Mouse (Mus musculus) erythroblast, adult 5-6 weeks (primary cell): Measurements from ENCODE around the gene Gm20388. TPM values are rescaled to one million over a fixed set of nuclear protein-coding genes. Genes with fewer than 3 reads are reported as not detected.
A peak's percentile ranks its signal among the peaks of the same experiment; 100 is the strongest.

ENCODE experiments used
- ATAC-seq: replicated peaks from 2 replicates; pipeline ENCODE4 v1.8.0; 2016; ENCODE audit warnings: moderate number of reproducible peaks, mild to moderate bottlenecking, moderate TSS enrichment, inconsistent platforms; ENCODE audit not compliant: poor library complexity, low FRiP score, severe bottlenecking
- total RNA-seq, 2 experiments: library from RNA; stranded (forward) in 1 of 2; stranded (reverse) in 1 of 2; fragments of 150-400 nt in 1 of 2; fragments of 200-764, 138-1000 nt in 1 of 2; gene quantifications; 2 replicates each; pipeline versions ENCODE4 v1.2.3 to v1.2.4; 2015 to 2017; ENCODE audit warnings: low replicate concordance in 2 of 2

Gene Gm20388
- total RNA-seq, 2 experiments from 2014 or later = 2.9 to 7.8 TPM

DNA sequence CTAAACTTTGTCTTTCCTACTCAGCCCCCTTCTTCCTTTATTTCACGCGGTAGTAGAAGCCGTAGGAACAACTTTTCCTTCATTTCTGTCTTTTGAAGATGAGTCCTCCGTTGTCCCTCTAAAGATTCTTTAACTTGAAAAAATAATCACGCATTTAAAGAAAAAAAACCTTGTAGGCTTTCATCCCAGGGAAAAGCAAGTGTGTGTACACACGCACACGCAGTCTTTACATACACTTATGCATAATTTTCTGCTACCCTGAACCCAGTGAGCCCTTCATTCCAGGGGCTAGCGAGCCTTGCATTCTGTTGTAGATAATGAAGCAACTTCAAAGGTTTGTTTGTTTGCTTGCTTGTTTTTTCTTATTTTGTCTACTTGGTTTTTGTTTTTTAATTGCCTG, 1177.6 kb downstream of the Gm20388 start:
- no peak for ATAC-seq

- no peak for ATAC-seq
These were observed 1178.4 kb downstream of the Gm20388 start for GRCm38 (mm10) chr8:121088871-121089630.

DNA sequence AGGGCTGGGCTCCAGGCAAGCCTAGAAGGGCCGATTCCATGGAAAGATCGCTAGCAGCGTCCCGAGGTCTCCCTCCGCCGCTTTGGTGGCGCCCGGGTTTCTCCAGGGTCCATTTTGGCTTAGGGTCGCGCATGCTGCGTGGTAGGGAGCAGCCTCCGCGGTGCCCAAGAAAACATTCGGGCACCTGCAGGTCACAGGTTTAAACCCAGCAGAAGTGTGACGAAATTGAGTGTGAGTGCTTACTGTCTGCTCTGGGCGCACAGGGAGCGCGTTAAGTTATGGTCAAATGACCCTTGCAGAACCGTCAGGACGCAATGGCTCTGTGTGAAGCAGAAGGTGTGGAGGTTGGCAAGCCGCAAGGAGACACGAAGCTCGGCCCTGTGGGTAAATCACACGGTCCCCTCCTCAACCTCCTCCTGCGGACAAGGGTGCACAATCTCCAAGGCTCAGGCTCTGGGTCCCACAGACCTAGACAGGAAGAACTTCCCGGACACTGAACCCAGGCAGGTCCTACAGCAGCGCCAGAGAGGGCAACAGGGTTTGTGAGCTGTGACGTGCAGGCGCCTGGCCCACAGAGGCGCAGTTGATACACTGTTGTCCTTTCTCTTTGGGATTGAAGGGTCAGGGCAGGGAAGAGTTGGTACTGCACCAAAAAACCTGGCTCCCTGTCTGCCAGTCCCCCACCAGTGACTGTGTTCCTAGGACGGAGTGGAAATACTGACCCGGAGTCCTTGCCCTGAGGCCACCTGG, 1179.2 kb downstream of the Gm20388 start:
- 0 out of 2 replicates have a peak, but pooled peaks have one; percentile 50 for ATAC-seq

DNA sequence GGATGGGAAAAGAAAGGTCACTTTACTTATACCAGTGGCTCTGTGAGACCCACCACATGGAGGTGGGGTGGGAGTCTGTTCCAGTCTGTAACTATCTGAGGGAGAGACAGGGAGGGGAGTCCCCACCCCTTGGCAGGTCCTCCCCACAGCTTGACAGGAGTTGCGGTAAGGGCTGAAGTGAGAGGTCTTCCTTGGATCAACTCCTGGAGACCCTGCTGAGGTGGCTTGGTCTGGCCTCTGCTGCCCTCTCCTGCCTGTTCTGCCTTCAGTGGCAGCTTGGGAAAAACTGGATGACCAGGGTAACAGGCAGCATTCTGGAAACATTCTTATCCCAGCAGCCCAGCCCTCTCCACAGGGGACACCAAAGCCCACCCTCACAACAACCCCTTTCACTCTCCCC, 1180.1 kb downstream of the Gm20388 start:
- ATAC-seq = no peak

DNA sequence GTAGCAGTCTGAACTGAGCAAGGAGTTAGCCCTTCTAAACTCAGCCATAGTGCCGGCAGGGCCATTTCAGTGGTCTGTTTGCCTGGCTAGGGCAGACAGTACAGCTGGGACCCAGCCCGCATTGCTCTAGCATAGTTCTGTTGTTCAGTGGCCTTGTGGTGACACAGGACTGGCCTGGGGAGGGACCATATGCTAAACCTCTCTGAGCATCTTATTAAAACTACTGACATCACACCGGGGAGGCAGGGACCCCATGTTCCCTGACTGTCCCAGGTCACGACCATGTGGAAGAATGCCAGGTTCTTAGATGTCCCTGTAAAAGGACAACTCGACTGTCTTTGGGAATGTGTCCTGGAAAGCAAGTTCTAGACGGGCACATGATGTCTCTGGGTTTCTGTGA, 1181.5 kb downstream of the Gm20388 start:
- ATAC-seq = no peak

GRCm38 (mm10) chr8:121092627-121093026, 1182.0 kb downstream of the Gm20388 start:
- ATAC-seq = 0 out of 2 replicates have a peak, but pooled peaks have one; percentile 44

DNA sequence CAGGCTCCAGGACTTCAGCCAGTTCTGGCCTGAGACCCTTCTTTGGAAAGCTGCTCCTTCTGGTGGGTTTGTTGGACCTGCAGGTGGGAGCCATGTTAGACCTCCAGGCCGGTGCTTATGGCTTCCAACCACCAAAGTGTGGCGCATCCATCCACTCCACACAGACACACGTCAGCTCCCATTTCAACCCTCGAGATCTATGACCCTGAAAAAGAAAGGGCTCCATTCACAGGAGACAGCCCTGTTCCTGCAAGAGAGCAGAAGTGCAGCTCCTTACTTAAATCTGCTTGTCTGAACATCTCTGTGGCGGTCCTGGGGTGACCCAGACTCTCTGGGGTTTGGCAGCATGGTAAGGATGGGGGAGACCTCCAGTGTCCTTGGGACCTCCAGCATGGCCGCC, 1182.9 kb downstream of the Gm20388 start:
- no peak for ATAC-seq

DNA sequence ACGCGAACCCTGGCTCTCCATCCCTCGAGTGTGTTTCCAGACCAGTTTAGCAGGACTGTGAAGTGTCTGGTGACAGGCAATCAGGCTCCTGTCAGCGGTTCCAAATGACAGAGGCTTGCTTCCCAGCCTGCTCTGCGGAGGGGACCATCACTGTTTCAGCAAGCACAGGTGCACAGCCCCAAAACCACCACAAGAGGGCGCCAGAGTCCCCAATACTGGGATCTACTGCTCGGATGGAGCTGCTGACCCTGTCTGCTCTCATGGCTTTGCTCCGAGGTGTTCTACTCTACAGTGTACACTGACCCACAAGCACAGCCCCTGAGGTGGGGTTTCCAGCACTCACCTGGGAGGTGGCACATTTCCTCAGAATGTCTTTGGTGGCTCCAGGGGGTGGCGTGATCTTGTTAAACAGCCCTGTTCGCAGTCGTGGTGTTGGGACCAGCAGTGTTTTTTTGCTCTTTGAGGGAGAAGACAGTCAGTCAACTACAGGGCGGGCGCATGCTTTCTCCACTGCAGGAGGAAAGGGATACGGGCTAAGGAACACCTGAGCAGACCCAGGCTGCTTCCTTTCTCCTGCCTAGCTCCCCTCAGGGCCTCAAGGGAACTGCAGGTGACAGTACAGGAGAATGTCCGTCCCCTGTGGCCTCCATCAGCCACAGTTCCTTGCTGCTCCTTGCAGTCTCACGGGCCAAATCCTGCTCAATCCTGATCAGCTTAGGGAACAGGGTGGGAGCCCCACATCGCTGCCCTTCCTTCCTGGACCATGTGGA, 1193.6 kb downstream of the Gm20388 start:
- ATAC-seq = peak; percentile 62

DNA sequence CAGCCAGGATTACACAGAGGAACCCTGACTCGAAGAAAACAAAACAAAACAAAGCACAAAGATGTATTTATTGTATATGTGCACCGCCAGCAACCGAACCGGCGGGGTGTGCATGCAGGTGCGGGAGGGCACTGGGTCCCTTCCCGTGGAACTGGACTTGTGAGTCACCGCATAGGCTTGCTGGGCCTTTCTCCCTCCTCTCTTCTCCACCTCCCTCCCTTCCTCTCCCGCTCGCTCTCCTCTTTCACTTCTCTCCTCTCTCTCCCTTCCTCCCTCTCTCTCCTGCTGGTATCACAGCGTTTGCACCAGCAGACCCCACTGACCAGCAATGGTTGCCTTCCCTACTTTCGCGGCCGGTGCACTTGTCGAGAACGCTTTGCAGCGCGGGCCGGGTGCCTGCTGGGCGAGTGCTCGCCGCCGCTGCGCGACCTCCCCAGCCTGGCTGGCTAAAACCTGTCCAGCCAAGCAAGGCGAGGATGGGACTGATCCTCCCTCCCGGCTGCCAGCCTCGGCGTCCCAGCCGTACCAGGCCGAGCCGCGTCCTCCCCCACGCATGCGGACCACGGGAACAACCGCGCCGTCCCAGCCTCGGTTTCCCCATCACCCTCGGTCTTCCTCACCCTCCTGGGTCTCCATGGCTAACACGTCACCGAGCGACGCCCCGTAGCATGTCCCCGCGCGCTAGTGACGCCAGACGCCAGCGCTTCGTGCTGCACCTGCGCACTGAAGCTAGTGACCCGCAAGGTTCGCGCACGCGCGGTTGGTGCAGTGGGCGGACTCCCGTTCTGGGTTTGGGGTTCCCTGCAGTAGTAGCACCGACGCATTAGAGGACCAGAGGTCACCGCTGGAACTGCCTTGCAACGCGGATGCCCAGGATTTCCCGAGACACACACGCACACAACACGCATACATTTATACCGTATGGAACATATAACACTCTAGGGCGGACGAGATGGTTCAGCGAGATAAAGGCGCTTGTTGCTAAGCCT, 1197.3 kb downstream of the Gm20388 start, which contains the start of gene Mthfsd:
Gene Mthfsd, minus strand, starts transcription at position 725 of the 989 bp plus-strand sequence.
- ATAC-seq = peak; percentile 93

DNA sequence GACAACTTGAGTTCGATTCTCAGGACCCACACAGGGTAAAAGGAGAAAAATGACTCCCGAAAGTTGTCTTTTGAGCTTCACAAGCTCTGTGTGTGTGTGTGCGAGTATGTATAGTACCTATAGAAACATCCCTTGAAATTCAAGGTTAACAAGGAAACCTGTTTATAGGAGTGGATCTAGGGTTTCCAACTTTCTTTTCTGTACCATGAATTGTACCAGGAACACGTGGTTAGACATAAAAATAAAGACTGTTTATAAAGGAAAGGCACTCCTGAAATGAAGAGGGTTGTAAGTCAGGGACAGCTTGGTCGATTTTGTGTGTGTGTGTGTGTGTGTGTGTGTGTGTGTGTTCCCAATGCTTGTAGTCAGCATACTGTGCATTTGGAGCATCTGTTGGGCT, 1198.0 kb downstream of the Gm20388 start:
- no peak for ATAC-seq

GRCm38 (mm10) chr8:121111145-121111907, 1200.7 kb downstream of the Gm20388 start:
- ATAC-seq = no peak

GRCm38 (mm10) chr8:121113261-121113660, 1202.6 kb downstream of the Gm20388 start:
- peak; percentile 92 for ATAC-seq

- no peak for ATAC-seq
These were observed 1204.5 kb downstream of the Gm20388 start for GRCm38 (mm10) chr8:121115136-121115535.

GRCm38 (mm10) chr8:121115948-121116347, 1205.3 kb downstream of the Gm20388 start, which contains the start of gene Foxc2:
Gene Foxc2, plus strand, starts transcription at chr8:121116171.
- no peak for ATAC-seq

- no peak for ATAC-seq
These were observed 1206.0 kb downstream of the Gm20388 start for GRCm38 (mm10) chr8:121116591-121117185.

DNA sequence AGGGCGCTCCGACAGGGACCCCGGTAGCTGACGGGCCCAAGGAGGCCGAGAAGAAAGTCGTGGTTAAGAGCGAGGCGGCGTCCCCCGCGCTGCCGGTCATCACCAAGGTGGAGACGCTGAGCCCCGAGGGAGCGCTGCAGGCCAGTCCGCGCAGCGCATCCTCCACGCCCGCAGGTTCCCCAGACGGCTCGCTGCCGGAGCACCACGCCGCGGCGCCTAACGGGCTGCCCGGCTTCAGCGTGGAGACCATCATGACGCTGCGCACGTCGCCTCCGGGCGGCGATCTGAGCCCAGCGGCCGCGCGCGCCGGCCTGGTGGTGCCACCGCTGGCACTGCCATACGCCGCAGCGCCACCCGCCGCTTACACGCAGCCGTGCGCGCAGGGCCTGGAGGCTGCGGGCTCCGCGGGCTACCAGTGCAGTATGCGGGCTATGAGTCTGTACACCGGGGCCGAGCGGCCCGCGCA, 1206.6 kb downstream of the Gm20388 start:
- no peak for ATAC-seq

DNA sequence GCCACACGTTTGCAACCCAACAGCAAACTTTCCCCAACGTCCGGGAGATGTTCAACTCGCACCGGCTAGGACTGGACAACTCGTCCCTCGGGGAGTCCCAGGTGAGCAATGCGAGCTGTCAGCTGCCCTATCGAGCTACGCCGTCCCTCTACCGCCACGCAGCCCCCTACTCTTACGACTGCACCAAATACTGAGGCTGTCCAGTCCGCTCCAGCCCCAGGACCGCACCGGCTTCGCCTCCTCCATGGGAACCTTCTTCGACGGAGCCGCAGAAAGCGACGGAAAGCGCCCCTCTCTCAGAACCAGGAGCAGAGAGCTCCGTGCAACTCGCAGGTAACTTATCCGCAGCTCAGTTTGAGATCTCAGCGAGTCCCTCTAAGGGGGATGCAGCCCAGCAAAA, 1207.3 kb downstream of the Gm20388 start:
- ATAC-seq = no peak
